Mouse (Mus musculus) heart, adult 11 months (tissue): ENCODE measurements around the gene Krt76.

Experiments used
- DNase-seq: peaks from one replicate; pipeline ENCODE4 v3.0.0; 2022

The Krt76 gene

DNA sequence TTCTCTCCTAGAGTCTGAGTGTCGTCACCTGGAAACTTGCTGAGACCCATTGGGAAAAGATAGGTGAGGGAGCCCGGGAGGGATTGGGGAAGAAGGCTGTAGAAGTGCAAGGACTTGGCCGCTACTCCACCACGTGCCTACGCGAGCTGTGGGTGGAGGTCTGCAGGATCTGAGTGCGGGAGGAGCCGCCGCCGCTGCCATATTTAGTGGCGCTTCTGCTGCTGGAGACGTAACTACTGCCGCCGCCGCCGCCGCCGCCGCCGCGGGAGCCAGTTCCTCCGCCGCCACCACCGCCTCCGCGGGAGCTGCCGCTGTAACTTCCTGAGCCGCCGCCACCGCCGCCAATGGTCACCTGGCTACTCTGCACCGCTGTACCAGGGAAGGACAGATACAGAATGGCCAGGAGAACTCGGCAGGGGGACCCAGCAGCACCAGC, 33.0 kb downstream of the Krt76 start:
- DNase-seq: peak; percentile 90

GRCm38 (mm10) chr15:101858673-101859425, 33.9 kb downstream of the Krt76 start:
- DNase-seq: no peak

DNA sequence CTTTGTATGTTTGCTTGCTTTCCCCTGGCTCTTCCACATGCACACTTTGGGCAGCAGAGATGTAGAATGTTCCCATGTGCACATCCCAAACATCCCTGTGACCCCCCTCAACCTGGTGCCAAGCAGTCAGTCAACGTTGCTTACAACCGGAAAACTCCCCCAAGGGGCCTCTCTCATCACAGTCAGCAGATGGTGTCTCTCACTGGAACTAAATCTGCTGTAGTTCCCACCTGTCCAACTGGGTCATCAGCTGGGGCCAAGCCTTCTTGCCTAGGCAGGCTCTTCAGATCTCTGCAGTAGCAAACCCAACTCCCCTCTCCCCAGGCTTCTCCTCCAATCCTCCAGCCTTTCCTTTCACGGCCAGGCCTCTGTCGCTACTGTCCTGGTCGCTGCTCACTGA, 36.0 kb downstream of the Krt76 start:
- no peak for DNase-seq

DNA sequence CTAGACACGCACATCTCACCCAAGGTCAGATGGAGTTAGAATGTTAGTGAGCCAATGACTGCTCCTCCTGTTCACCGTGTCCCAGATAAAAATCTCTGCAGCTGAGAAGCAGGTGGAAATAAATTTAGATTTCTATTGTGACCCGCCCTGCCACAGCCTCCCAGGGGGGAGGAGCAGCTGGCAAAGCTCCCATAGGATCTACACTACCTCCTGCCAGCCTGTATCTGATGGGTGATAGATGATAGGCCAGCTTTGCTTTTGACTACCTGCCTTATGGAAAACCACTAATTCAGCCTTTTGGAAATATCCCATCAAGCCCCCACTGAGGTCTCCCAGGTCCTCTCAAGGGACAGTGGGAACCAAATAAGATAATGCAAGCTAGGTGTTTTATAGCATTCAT, 37.0 kb downstream of the Krt76 start:
- DNase-seq: no peak

DNA sequence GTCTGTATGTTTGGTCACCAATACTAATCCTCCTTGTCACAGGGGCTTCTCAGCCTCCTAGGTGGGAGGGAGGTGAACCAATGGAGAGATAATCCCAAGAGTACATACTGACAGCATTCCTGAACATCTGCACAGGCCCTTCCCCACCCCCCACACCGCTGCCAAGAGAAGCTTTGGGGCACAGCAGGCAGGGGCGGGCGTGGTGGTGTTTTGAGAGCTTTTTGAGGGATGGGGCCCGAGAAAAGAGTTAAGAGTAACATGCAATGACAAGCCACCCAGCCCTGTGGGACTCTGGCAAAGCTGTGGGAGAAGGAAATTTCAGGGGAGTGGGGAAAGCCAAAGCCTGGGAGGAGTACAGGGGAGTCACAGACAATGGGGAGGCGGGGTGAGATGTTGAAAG, 38.4 kb downstream of the Krt76 start:
- DNase-seq: no peak

DNA sequence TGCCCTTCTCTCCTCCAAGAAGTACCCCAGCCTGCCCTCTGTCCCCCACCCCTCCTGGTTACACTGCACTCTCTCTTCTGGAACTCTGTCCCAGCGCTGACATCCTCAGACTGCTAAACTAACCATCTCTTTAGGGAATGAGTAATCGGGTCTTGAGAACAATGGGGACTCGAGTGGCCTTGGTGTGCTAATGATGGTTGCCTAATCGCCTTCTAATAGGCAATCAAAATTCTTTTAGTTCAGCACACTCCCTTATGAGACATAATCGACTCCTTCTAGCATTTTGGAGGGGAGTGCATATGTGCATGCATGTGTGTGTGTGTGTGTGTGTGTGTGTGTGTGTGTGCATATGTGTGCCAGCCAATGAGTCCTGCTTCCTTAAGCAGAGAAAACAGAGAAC, 40.1 kb downstream of the Krt76 start:
- DNase-seq: no peak

GRCm38 (mm10) chr15:101850694-101851093, 42.0 kb downstream of the Krt76 start, which contains the start of gene Krt1:
Krt1 (minus strand) TSS chr15:101850794.
- DNase-seq: no peak

DNA sequence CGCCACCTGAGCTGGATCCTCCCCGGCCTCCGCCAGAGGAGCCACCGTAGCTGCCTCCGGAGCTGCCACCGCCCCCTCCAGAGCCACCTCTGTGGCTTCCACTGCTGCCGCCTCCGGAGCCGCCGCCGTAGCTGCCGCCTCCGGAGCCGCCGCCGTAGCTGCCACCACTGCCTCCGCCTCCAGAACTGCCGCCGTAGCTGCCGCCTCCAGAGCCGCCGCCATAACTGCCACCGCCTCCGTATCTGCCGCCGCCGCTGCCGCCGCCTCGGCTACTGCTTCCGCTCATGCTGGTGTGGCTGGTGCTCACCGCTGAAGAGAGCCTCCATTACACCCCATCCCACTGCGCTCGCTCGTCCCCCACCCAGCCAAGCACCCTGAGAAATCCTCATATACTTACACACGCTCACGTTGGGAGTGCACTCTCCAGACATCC, 46.7 kb downstream of the Krt76 start:
- DNase-seq: no peak

- no peak for DNase-seq
Observed at GRCm38 (mm10) chr15:101843192-101843591, 49.5 kb downstream of the Krt76 start.

GRCm38 (mm10) chr15:101834784-101835328, 57.9 kb downstream of the Krt76 start:
- peak; percentile 75 for DNase-seq
